Mouse (Mus musculus) v-Abl transformed pro-B cells (cell line): ENCODE results near the gene Mapk3.

Source experiments
- in situ Hi-C, 2 experiments: fragments of 400-800 bp; cut with MboI; formaldehyde crosslinking; loops; one replicate each; pipeline ENCODE4 v1.15.1; 2025; ENCODE audit not compliant: unreplicated experiment in 2 of 2

Mapk3 gene

DNA sequence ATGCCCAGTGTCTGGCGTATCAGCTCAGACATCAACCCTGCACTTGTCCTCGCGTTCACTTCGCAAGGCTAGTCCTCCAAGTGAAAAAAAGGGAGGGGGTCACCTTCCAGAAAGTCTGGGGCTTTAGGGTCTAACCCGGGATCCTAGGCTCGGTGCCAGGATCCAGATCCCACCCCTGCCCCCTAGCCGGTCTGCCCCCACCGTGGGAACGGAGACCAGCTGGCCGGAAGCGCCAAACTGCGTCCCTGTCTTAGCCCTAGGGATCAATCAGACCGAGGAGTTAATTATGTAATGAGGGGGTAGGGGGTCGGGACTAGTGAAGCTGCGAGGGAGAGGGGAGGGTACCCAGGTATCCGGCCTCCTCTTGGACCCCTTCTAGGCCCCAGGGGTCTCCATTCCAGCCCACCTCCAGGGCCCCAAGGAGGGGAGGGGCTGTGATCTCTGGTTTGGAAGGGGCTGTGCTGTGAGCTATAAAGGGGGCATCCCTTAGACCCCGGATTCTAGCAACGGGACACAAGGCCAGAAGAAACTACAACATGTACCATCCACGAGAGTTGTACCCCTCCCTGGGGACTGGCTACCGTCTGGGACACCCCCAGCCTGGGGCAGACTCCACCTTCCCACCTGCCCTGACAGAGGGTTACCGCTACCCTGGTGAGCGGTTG, 21.7 kb downstream of the Mapk3 start, which contains the start of gene Tbx6:
Gene Tbx6, plus strand, starts transcription at position 513 of the 665 bp plus-strand sequence.
- in situ Hi-C loops, result no loop called here

DNA sequence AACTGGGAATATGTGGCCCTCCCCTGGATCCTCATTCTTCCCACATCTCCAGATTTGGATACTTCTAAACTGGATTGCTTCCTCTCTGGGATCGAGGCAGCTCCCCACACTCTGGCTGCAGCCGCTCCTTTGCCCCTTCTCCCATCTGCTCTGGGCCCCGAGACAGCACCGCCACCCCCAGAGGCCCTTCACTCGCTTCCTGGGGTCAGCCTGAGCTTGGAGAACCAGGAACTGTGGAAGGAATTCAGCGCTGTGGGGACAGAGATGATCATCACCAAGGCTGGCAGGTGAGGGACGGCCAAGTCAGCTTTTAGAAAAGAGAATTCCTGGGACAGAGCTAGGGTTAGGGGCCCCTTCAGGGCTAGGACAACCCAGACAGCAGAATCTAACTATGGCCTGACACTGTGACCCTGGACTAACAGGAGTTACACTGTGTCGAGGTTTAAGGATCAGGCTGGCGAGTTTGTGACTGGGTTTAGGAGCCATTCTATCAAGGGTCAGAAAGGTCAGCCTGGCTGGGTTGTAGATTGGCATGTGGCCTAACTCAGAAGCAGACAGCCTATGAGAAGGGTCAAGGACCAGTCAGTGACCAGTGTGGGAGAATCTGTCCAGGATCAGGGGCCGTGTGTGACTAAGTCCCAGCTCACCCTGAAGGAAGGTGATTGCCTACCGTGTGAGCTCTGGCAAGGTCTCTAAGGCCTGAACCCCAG, 22.4 kb downstream of the Mapk3 start:
- in situ Hi-C loops, result no loop called here

GRCm38 (mm10) chr7:126782693-126783092, 23.3 kb downstream of the Mapk3 start:
- in situ Hi-C loops, result no loop called here

DNA sequence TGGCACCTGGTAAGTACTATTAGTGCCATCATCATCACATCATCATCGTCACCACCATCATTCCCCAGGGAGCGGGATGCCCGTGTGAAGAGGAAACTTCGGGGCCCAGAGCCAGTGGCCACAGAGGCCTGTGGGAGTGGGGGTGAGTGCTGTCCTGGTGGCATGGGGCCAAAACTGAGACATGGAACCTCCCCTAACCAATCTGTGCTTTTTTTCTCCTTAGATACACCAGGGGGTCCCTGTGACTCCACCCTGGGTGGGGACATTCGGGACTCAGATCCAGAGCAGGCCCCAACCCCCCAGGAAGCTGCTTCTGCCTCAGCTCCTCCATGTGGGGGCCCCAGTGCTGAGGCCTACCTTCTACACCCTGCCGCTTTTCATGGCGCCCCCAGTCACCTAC, 25.1 kb downstream of the Mapk3 start:
- in situ Hi-C loops, result no loop called here

GRCm38 (mm10) chr7:126785056-126785455, 25.7 kb downstream of the Mapk3 start:
- in situ Hi-C loops, result no loop called here

DNA sequence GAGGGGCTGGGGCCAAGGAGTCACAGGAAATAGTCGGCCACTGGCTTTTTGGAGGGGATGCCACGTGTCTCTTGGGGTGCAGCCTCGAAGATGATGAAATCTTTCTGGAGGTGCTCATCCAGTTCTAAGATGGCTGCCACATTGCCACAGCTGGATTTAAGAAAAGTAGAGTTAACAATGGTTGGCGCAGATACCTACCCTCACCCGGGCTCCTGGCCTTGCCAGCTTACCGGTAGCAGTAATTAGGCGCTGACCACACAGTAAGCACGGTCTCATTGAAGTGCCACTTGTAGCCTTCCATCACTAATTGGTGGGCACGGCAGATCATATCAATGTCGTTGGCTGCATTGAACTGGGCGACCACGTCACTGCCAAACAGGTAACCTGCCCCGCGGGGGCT, 26.7 kb downstream of the Mapk3 start:
- in situ Hi-C loops, result no loop called here

GRCm38 (mm10) chr7:126789141-126789540, 29.7 kb downstream of the Mapk3 start:
- in situ Hi-C loops, result no loop called here

DNA sequence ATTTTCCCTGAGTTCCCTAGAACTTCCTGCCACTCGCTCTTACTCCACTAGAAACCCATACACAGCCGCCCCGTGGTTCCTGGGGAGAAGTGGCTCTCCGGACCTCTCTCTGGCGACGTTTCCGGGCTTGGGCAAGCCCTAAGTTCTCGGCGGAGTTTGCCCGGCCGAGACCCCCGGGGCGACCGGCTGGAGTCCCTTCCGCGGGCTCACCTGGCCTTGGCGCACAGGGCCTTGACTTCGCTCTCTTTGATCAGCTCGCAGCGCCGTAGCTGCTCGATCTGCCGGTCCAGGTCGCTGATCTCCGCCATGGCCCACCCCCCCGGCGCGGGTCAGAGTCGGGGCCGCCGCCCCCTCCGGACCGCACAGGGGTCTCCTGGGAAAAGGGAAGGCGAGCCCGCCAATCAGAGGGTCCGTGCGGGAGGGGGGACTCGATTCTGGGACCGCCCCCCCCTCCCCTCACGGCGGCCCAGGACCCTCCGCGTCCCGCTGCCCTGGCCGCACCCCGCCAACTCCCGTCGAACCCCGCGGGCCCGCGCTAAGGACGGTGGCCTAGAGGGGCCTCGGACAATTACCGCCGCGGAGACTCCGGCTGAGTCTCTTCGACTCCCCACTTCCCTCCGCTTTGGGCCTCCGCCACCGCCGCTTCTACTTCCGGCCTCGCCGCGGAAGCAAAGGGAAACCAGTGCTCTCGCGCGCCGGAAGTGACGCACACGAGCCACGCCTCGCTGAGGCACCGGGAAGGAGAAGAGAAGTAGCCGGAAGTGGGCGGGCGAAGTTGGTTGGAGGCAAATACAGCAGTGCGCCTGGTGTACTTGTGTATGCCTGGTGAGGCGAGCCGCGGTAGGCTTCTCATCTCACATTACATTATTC, 32.7 kb downstream of the Mapk3 start, which contains the start of gene Ppp4c:
Gene Ppp4c, minus strand, starts transcription at position 646 of the 870 bp plus-strand sequence.
- in situ Hi-C loops, result no loop called here

GRCm38 (mm10) chr7:126792721-126793443, 33.5 kb downstream of the Mapk3 start:
- in situ Hi-C loops, result no loop called here

DNA sequence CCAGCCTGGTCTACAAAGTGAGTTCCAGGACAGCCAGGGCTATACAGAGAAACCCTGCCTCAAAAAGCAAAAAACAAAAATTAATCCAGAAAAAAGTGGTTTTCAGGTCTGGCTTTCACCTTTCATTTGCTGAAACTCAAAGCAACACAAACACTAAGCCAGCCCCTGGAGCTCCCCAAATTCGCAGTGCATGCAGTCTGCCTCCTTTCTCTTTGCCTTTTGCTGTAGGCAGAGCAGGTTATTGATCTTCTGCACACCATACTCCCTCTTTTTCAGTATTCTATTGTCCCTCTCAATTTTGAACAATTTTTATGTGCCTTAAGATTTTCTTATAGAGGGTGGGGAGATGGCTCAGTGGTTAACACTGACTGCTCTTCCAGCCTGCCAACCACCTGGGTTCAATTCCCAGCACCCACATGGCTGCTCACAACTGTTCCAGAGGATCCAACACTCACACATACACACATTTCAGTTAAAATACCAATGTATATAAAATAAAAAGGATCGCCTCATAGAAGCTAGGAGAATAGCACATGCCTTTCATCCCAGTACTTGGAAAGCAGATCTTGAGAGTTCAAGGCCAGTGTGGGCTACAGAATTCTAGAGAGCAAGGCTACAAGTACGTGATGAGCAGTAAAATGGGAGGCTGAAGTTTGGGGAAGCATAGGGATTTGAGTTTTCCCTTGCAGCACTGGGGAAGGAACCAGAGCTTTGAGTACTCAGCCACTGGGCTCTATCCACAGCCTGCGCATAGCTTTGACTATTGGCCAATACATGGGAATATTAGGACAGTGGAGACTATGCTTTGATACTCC, 34.3 kb downstream of the Mapk3 start:
- in situ Hi-C loops, result no loop called here

GRCm38 (mm10) chr7:126794271-126794605, 34.8 kb downstream of the Mapk3 start:
- in situ Hi-C loops, result no loop called here

- in situ Hi-C loops, result no loop called here
Measured at GRCm38 (mm10) chr7:126795387-126796317, 36.3 kb downstream of the Mapk3 start.

GRCm38 (mm10) chr7:126796350-126796932, 37.0 kb downstream of the Mapk3 start:
- in situ Hi-C loops, result no loop called here

DNA sequence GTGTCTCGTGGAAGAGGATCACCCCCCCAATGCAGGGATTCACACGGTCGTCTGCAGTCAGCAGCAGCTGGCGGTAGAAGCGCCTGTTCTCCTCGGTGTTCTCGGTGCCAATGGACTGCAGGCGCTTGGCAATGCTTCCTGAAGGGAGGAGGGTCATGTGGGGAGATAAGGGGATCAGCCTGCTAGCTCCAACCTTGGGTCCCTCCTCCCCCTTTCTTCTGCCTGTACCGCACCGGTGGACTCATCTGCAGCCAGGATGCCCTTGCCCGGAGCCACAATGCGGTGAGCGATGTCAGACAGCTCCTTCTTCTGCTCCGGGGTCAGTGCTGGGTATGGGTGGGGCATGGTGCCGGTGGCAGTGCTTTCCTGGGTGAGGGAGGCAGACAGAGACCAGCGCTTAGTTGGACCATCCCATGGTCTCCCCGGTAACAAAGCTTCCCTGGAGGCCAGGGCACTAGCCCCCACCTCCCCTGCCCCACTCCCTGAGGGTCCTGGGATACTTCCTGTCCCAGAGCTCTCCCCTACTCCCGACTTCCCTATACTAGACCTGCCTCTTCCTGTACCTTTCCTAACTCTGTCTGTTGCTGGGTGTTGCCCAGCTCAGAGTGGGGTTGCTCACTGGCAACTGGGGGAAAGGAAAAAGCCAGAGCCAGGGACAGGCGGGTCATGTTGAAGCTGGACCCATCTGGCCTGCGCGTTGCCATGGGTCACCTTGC, 38.2 kb downstream of the Mapk3 start, which contains the start of gene Fam57b:
Gene Fam57b, plus strand, starts transcription at position 258 of the 716 bp plus-strand sequence.
- in situ Hi-C loops, result no loop called here

DNA sequence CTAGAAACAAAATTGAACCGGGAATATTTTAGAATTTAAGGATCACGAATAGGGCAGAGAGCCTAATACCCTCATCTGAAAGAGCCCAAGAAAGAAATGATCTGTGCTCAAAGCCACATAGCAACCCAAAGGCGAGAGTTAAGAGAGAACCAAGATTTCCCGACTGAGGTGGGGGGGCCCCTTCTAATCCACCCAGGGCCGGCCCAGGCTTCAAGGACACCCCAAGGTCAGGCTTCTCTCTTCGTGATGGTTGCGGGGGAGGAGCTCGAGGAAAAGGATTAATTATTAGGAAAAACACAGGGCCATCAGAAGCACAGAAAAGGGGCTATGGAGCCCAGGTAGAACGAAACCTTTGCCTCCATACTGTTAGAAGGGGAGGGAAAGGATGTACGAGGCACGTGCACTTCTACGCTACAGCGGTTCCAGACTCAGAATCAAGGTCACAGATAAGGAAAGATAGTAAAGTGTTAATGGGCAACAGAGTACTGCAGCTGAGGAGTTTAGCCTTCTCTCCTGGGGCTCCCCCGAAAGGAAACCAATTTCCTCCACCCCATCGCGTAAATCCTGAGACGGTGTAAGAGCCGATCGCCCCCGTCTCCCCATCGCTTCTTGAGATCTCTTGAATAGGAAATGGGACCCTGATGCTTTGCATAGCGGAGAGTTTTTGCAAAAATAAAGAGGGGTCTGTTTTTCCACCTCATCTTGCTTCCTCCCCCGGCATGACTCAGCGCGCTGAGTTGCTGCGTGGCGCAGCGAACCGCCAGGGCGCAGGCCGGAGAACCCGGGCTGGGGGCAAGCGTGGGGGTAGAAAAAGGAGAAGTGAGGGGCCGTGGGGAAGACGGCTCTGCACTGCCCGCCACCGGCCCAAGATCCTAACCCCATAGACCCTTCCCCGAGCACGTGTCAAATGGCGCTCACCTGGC, 39.0 kb downstream of the Mapk3 start:
- in situ Hi-C loops, result no loop called here

DNA sequence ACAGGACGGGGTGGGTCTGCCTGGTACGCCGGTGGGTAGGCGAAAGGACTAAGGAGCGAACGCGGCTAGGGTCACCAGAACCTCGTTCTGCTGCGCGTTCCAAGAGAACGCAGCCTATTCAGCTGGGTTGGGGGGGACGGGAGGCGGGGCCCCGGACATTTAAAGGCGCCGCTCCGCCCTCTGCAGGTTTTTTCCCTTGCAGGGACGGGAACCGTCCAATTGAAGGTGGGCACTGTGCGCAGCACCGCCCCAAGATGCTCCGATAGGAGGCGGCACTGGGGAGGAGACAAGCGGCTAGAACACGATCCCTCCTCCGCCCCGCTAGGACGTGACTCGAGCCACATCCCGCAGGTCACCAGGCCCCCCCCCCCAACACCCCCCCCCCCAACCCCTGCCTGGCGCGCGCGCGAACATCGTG, 39.7 kb downstream of the Mapk3 start:
- in situ Hi-C loops, result no loop called here
